Mouse (Mus musculus): Measurements from ENCODE around the gene Nmu. TPM values are rescaled to one million over a fixed set of nuclear protein-coding genes. Genes with fewer than 3 reads are reported as not detected.

Gene Nmu
- polyA plus RNA-seq (2012; ENCODE audit: low replicate concordance) = not detected in 2 replicates

DNA sequence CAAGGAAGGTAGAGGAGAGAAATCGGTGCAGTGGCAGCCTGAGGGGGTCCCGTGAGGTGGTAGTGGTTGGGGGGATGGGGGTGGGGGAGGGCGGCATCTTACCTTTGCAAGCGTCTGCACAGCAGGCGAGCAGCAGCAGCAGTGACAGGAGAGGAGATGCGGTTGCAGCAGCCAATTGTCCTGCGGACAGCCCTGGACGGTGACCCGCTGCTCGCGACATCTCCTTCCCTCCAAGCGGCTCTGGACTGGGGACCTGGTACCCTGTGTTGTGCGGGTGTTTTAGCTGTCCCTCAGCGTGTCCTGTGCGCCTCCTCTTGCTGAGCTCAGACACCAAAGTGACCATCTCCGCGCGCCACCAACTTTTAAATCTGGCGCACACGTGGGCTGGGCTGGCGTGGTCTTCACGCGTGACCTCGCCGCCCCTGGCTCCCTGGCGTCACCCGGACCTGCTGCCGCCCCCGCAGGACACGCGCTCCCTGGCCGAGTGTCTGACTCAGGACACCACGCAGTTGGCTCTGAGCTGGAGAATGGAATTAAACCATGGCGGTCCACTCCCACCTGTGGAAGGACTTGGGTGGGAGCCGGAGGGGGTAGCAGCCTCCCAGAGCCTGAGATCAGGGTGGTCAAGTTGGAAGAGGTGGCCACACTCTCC is at the start of gene Nmu:
Gene Nmu, minus strand, starts transcription at position 336 of the 652 bp plus-strand sequence.

GRCm38 (mm10) chr5:76330953-76331352 is 32.6 kb downstream of the Nmu start, which contains the start of gene Pdcl2:
Gene Pdcl2, minus strand, starts transcription at chr5:76331156.

GRCm38 (mm10) chr5:76304452-76305341 is 58.9 kb downstream of the Nmu start, which contains the start of gene Clock:
Gene Clock, minus strand, starts transcription at chr5:76304792.

Other genes with a start within 250 kb of the Nmu start
- 56.9 and 206 TPM in 2 replicates for gene Srd5a3, start 223.5 kb downstream of the Nmu start, polyA plus RNA-seq (2012; ENCODE audit: low replicate concordance)
- 40.6 and 67.6 TPM in 2 replicates for gene Tmem165, start 179.9 kb downstream of the Nmu start, polyA plus RNA-seq (2012; ENCODE audit: low replicate concordance)
- gene Clock, start 59.0 kb downstream of the Nmu start, polyA plus RNA-seq (2012; ENCODE audit: low replicate concordance) = 2.3 and 2.4 TPM in 2 replicates
- not detected in 2 replicates for gene Pdcl2, start 32.6 kb downstream of the Nmu start, polyA plus RNA-seq (2012; ENCODE audit: low replicate concordance)
- not detected in 2 replicates for gene Gm7271, start 120.3 kb upstream of the Nmu start, polyA plus RNA-seq (2012; ENCODE audit: low replicate concordance)
- 1.7 and 3.6 TPM in 2 replicates for gene Exoc1, start 165.5 kb upstream of the Nmu start, polyA plus RNA-seq (2012; ENCODE audit: low replicate concordance)
- 2.9 and 4.6 TPM in 2 replicates for gene Cep135, start 224.9 kb upstream of the Nmu start, polyA plus RNA-seq (2012; ENCODE audit: low replicate concordance)

Data from hematopoietic multipotent progenitor cell, adult 10-12 weeks (in vitro differentiated cells).